In the genomic region with DNA sequence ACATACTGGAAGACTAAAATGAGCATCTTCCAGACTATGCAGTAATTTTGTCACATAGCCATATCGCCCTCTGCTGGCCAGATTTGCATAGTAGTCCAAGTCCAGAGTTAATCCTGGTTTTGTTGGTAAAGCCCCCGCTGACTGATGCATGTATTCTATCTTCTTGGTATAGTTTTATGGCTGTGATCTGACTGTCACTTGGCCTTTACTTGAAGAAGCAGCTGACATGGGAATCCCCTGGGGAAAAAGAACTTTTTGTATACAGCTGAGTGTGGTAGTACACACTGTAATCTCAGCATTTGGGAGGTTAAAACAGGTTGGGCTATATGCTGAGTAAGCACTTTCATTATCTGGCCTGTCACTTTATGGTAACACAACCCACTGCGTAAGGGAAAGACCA, we compare ENCODE assay signal across 8 mouse cellular contexts. TPM values are rescaled to one million over a fixed set of nuclear protein-coding genes. Genes with fewer than 3 reads are reported as not detected.
DNase-seq lines count a peak whose midpoint lies in the region; ATAC-seq and TF ChIP-seq lines count a peak whose summit lies in the region.

No protein-coding gene starts in this region.

- no peaks in the 10 kb centered on the region for H3K27me3 ChIP-seq in G1E (ENCODE audit: insufficient read depth, low read length)
- no peaks in the 10 kb centered on the region for H3K27me3 ChIP-seq in forebrain, embryonic 14.5 days (replicated peaks; ENCODE audit: control insufficient read depth, insufficient read depth, low read length)
- H3K27me3 ChIP-seq in hindbrain, embryonic 11.5 days (ENCODE audit: control insufficient read depth, insufficient read depth, low read length), result no peaks in the 10 kb centered on the region

- 23% methylated on average over 3 of the region's 3 CpGs for WGBS in forebrain, embryonic 14.5 days
- WGBS in hindbrain, embryonic 11.5 days, result 34% methylated on average over 3 of the region's 3 CpGs

- no peak overlapping the region for H3K4me3 ChIP-seq in G1E (ENCODE audit: low read depth, low read length)
- no peak overlapping the region for H3K4me3 ChIP-seq in forebrain, embryonic 14.5 days (ENCODE audit: low read depth, low read length)
- no peak overlapping the region for H3K4me3 ChIP-seq in hindbrain, embryonic 11.5 days (ENCODE audit: low read depth, low read length)

- H3K4me2 ChIP-seq in forebrain, embryonic 14.5 days (ENCODE audit: low read length), result no peak overlapping the region
- H3K4me2 ChIP-seq in hindbrain, embryonic 11.5 days (replicated peaks; ENCODE audit: low read depth, low read length), result no peak overlapping the region

- no peaks in the 10 kb centered on the region for H3K4me1 ChIP-seq in G1E (ENCODE audit: insufficient read depth, low read depth, low read length)
- no peaks in the 10 kb centered on the region for H3K4me1 ChIP-seq in forebrain, embryonic 14.5 days (ENCODE audit: control insufficient read depth, insufficient read depth, low read length)
- H3K4me1 ChIP-seq in hindbrain, embryonic 11.5 days (replicated peaks; ENCODE audit: control insufficient read depth, insufficient read depth, low read length), result no peaks in the 10 kb centered on the region

- H3K27ac ChIP-seq in forebrain, embryonic 14.5 days (ENCODE audit: low read depth, low read length), result no peak overlapping the region
- H3K27ac ChIP-seq in hindbrain, embryonic 11.5 days (ENCODE audit: low read depth, low read length), result no peak overlapping the region

- H3K9me3 ChIP-seq in G1E (replicated peaks), result no peaks in the 10 kb centered on the region
- H3K9me3 ChIP-seq in forebrain, embryonic 14.5 days (replicated peaks; ENCODE audit: control insufficient read depth, low read length), result no peaks in the 10 kb centered on the region
- H3K9me3 ChIP-seq in hindbrain, embryonic 11.5 days (ENCODE audit: control insufficient read depth, low read length), result no peaks in the 10 kb centered on the region

- peak; percentile 19 for DNase-seq in G1E (ENCODE audit: low spot score)
- DNase-seq in c-Kit-negative CD71-positive TER-119-positive erythroid progenitor cells, embryonic 14.5 days (ENCODE audit: low read depth, low spot score), result peak; percentile 56
- DNase-seq in forebrain, embryonic 14.5 days (ENCODE audit: low spot score), result peak; percentile 85
- peak; percentile 81 for DNase-seq in hindbrain, embryonic 11.5 days (ENCODE audit: low spot score)
- peak; percentile 79 for DNase-seq in layer of hippocampus, adult 9-11 months
- peak; percentile 78 for DNase-seq in lung, postnatal 25 days (ENCODE audit: low spot score)
- DNase-seq in right cerebral cortex, adult 18-20 months, result peak; percentile 69
- peak; percentile 56 to 75 for DNase-seq in urinary bladder, postnatal 4 days (ENCODE audit: low spot score in 2 of 2)

- 0 out of 2 replicates have a peak, but pooled peaks have one; percentile 20 for TF ChIP-seq CTCF in G1E (IDR thresholded peaks at IDR 0.05; ENCODE audit: low read depth, low read length)

- H3K36me3 ChIP-seq in G1E (replicated peaks), result no peaks in the 10 kb centered on the region
- no peaks in the 10 kb centered on the region for H3K36me3 ChIP-seq in forebrain, embryonic 14.5 days (ENCODE audit: control insufficient read depth, insufficient read depth, low read length)
- H3K36me3 ChIP-seq in hindbrain, embryonic 11.5 days (ENCODE audit: control insufficient read depth, insufficient read depth, low read length), result no peaks in the 10 kb centered on the region

- no peak; the same call in 1 of the 2 replicates for ATAC-seq in G1E (ENCODE audit: extremely low read depth, insufficient number of reproducible peaks, low FRiP score, poor library complexity, severe bottlenecking)
- peak; percentile 67 for ATAC-seq in forebrain, embryonic 14.5 days
- peak; percentile 41 for ATAC-seq in hindbrain, embryonic 11.5 days (ENCODE audit: low FRiP score)

- no peak overlapping the region for H3K9ac ChIP-seq in forebrain, embryonic 14.5 days (ENCODE audit: low read length)
- H3K9ac ChIP-seq in hindbrain, embryonic 11.5 days (ENCODE audit: low read depth, low read length), result no peak overlapping the region

RNA-seq across cellular contexts. Expression of a gene that starts 5.6 kb away (rescaled TPM):
- total RNA-seq in G1E (2014; fragmentation: Nextera tagmentation), result 0.53 and 0.78 TPM in 2 replicates
- 1.9 and 2.0 TPM in 2 replicates for total RNA-seq in G1E (2017)
- polyA plus RNA-seq in G1E (2012), result 0.46 and 0.55 TPM in 2 replicates
- 50.8 and 78.5 TPM in 2 replicates for polyA plus RNA-seq in forebrain, embryonic 14.5 days (2014; fragmentation: Nextera tagmentation; extraction: Ambion mirVana)
- polyA plus RNA-seq in hindbrain, embryonic 11.5 days (2014; fragmentation: Nextera tagmentation; extraction: Ambion mirVana), result 23.4 and 28.3 TPM in 2 replicates

RNA-seq across cellular contexts. Expression of a gene that starts 49.5 kb away (rescaled TPM):
- 156 and 170 TPM in 2 replicates for total RNA-seq in G1E (2014; fragmentation: Nextera tagmentation)
- total RNA-seq in G1E (2017), result 119 and 131 TPM in 2 replicates
- 50.0 and 61.9 TPM in 2 replicates for polyA plus RNA-seq in G1E (2012)
- polyA plus RNA-seq in forebrain, embryonic 14.5 days (2014; fragmentation: Nextera tagmentation; extraction: Ambion mirVana), result 120 and 133 TPM in 2 replicates
- polyA plus RNA-seq in hindbrain, embryonic 11.5 days (2014; fragmentation: Nextera tagmentation; extraction: Ambion mirVana), result 120 and 127 TPM in 2 replicates

Comparison
In these comparisons a context has a peak if more than half of its experiments do, and no peak if none do; other contexts are left out.
1. DNase-seq: peak in every context shown above with its lines; median percentile 85 in forebrain, embryonic 14.5 days; 81 in hindbrain, embryonic 11.5 days; 79 in layer of hippocampus, adult 9-11 months; 78 in lung, postnatal 25 days; 69 in right cerebral cortex, adult 18-20 months; 66 in urinary bladder, postnatal 4 days; 56 in c-Kit-negative CD71-positive TER-119-positive erythroid progenitor cells, embryonic 14.5 days; 19 in G1E.
2. RNA of a gene that starts 5.6 kb away (polyA plus RNA-seq): 50.8 to 78.5 TPM in forebrain, embryonic 14.5 days and 23.4 to 28.3 TPM in hindbrain, embryonic 11.5 days; 0.46 to 0.55 TPM in G1E; every median in the first group is over 10 times any median in the second.